Mouse (Mus musculus) embryonic facial prominence, embryonic 11.5 days (tissue): ENCODE results near the gene 9630041A04Rik. TPM values are rescaled to one million over a fixed set of nuclear protein-coding genes. Genes with fewer than 3 reads are reported as not detected.

Experiments
- ATAC-seq: fragments of 200-750 bp; cut with Nextera tagmentation; replicated peaks from 2 replicates; pipeline ENCODE4 v1.8.0; 2017; ENCODE audit warnings: low read depth; ENCODE audit not compliant: insufficient number of reproducible peaks, low FRiP score, low TSS enrichment
- DNase-seq: peaks from one replicate; pipeline ENCODE4 v3.0.0-alpha.2; 2015; ENCODE audit warnings: low spot score
- H3K27ac ChIP-seq: fragments of 300-500 bp; sonication (generic); replicated peaks from 2 replicates; pipeline ENCODE4 v1.5.1; 2014; ENCODE audit warnings: mild to moderate bottlenecking, low read depth, low read length, control low read depth
- H3K27me3 ChIP-seq: fragments of 300-500 bp; sonication (generic); 2 replicates; pipeline ENCODE4 v1.6.1; 2014; ENCODE audit warnings: mild to moderate bottlenecking, low read length, moderate library complexity, mixed read lengths; ENCODE audit not compliant: control insufficient read depth, insufficient read depth
- H3K36me3 ChIP-seq: fragments of 300-500 bp; sonication (generic); replicated peaks from 2 replicates; pipeline ENCODE4 v1.6.1; 2014; ENCODE audit warnings: low read depth, mild to moderate bottlenecking, low read length, moderate library complexity, mixed read lengths; ENCODE audit not compliant: control insufficient read depth, insufficient read depth
- H3K4me1 ChIP-seq: fragments of 300-500 bp; sonication (generic); 2 replicates; pipeline ENCODE4 v1.6.1; 2014; ENCODE audit warnings: low read length, mixed read lengths; ENCODE audit not compliant: control insufficient read depth, insufficient read depth
- H3K4me2 ChIP-seq: fragments of 300-500 bp; sonication (generic); 2 replicates; pipeline ENCODE4 v1.6.1; 2014; ENCODE audit warnings: low read depth, mild to moderate bottlenecking, control low read depth, low read length, moderate library complexity
- H3K4me3 ChIP-seq: fragments of 300-500 bp; sonication (generic); 2 replicates; pipeline ENCODE4 v1.5.1; 2014; ENCODE audit warnings: low read depth, low read length, control low read depth
- H3K9ac ChIP-seq: fragments of 300-500 bp; sonication (generic); replicated peaks from 2 replicates; pipeline ENCODE4 v1.6.1; 2014; ENCODE audit warnings: mild to moderate bottlenecking, control low read depth, low read length
- H3K9me3 ChIP-seq: fragments of 300-500 bp; sonication (generic); replicated peaks from 2 replicates; pipeline ENCODE4 v1.6.1; 2016; ENCODE audit warnings: mild to moderate bottlenecking, low read length, inconsistent platforms, mixed read lengths; ENCODE audit not compliant: control insufficient read depth
- WGBS: fragments of 180-500 bp; shearing (Covaris S2); extraction: QIAGEN DNeasy Blood & Tissue Kit; methylation state at CpG from one replicate; pipeline ENCODE4 v1.1.7; 2014; 5-methylcytosine and 5-hydroxymethylcytosine counted together
- polyA plus RNA-seq: library from polyadenylated mRNA; unstranded; fragments of >200 nt; fragmentation: Nextera tagmentation; extraction: Ambion mirVana; gene quantifications from 2 replicates; pipeline ENCODE4 v1.2.1, GENCODE M21; 2014

The 9630041A04Rik gene
- polyA plus RNA-seq, 1 experiment from 2014 or later, result not detected

DNA sequence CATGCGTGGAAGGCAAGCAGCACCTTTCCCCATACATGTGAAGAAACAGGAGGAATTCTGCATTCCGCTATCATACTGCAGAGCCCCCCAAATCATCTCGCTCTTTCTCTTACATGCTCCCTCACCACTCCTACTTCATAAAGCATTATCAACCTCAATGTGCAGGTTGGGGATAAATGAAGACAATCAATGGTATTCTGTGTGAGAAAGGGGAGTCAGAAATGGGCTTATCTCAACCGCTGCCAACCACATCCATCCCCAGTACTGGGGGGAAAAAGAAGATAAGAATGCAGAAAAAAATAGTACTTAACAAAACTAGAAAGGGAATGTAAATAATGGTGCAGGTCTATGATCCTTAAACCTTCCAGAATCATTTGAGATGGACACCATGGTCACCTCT, 84.2 kb downstream of the 9630041A04Rik start:
- H3K36me3 ChIP-seq, result no peaks in the 10 kb centered on the region
- no peaks in the 10 kb centered on the region for H3K9me3 ChIP-seq
- ATAC-seq, result no peak
- WGBS, result 89% methylated on average over 4 of the region's 4 CpGs
- H3K4me1 ChIP-seq, result no peaks in the 10 kb centered on the region
- no peak overlapping the region for H3K4me3 ChIP-seq
- no peak overlapping the region for H3K4me2 ChIP-seq
- no peak overlapping the region for H3K9ac ChIP-seq
- DNase-seq, result no peak
- no peak overlapping the region for H3K27ac ChIP-seq
- H3K27me3 ChIP-seq, result no peaks in the 10 kb centered on the region

DNA sequence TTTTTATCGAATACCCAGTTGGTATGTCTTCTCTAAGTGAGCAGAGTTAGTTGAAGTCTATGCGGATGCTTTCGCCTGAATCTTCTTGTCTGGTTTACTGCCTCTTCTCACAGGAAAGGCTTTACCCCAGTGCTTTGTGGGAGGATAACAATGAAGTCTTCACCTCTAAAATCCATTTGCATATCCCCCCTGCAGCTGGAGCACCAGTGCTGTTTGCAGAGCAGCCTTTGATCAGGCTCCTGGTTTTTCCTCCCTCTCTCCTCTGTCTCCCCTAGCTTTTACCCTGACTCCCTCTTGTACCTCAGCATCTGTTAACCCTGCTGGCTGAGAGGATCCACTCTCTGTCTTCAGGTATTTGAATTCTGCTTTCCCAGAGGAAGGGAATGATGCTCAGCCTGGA, 88.5 kb downstream of the 9630041A04Rik start:
- Histone ChIP-seq H3K27ac (no peak overlapping the region), H3K4me3 (no peak overlapping the region), H3K27me3 (no peaks in the 10 kb centered on the region), H3K9ac (no peak overlapping the region), H3K36me3 (no peaks in the 10 kb centered on the region), H3K4me2 (no peak overlapping the region), H3K9me3 (no peaks in the 10 kb centered on the region), H3K4me1 (no peaks in the 10 kb centered on the region)
- DNase-seq (no peak), ATAC-seq (no peak)
- WGBS, result 23% methylated on average over 3 of the region's 3 CpGs

DNA sequence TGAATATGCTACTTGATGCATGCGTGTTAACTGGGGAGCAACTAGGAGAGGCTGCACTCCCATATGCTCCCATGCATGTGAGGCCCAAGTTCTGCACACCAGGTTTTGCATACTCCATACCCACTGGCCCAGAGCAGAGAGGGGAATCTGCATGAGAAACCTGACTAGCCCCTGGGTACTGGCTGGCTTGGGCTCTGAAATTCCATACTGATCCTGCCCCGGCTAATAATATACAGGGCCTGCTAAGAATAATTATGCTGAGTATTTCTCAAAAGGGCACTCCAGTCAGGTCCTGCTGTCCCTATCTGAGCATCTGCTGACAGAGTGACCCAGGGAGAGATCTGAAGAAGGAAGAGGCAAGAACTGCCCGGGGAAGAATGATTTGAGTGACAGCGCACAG, 92.9 kb downstream of the 9630041A04Rik start:
- Histone ChIP-seq H3K9me3 (no peaks in the 10 kb centered on the region), H3K36me3 (no peaks in the 10 kb centered on the region), H3K9ac (no peak overlapping the region), H3K27me3 (no peaks in the 10 kb centered on the region), H3K4me1 (no peaks in the 10 kb centered on the region), H3K4me2 (no peak overlapping the region), H3K4me3 (no peak overlapping the region), H3K27ac (no peak overlapping the region)
- DNase-seq (no peak), ATAC-seq (no peak)
- WGBS, result 71% methylated on average over 4 of the region's 4 CpGs

DNA sequence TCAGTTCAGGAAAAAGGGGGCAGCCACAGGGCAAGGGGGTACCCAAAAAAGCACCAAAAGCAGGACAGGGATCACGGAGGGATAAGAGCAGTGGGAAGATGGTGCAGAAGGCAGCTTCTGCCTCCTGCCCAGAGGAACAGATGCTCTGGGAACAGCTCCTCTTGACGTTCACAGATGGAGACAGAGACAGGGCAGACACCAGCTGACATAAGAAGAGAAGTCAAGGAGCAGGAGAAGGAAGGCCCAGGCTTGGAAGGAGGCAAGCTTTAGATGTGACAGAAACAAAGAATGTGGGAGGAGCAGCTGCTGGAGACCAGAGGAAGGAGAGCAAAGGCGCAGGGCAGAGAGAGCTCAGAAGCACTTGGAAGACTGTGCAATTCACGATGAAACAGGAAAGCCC, 94.6 kb downstream of the 9630041A04Rik start:
- H3K4me1 ChIP-seq, result no peaks in the 10 kb centered on the region
- no peaks in the 10 kb centered on the region for H3K9me3 ChIP-seq
- ATAC-seq (no peak), DNase-seq (no peak)
- no peaks in the 10 kb centered on the region for H3K36me3 ChIP-seq
- WGBS, result 41% methylated on average over 4 of the region's 4 CpGs
- no peak overlapping the region for H3K4me2 ChIP-seq
- no peak overlapping the region for H3K9ac ChIP-seq
- no peaks in the 10 kb centered on the region for H3K27me3 ChIP-seq
- H3K4me3 ChIP-seq, result no peak overlapping the region
- H3K27ac ChIP-seq, result no peak overlapping the region

DNA sequence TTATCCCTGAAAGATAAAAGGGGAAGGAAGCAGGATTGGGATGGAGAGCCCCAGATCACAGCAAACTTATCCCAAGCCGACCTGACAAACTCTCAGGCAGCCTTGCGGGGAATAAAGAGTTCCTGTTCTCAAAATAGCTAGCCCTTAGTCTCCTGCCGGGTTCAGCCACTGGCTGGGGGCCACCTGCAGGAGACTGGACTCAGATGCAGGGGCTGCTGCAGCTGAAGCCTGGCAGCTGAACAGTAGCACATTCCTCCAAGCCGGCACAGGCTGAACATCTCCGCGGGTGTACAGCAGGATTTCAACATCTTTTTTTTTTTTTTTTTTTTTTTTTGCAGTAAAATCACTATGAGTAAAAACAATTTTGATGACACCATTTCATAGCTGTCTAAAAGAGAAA, 110.2 kb downstream of the 9630041A04Rik start:
- WGBS, result 24% methylated on average over 6 of the region's 6 CpGs
- Histone ChIP-seq H3K4me1 (no peaks in the 10 kb centered on the region), H3K36me3 (no peaks in the 10 kb centered on the region), H3K4me3 (no peak overlapping the region), H3K9ac (no peak overlapping the region), H3K4me2 (no peak overlapping the region), H3K9me3 (no peaks in the 10 kb centered on the region), H3K27ac (no peak overlapping the region), H3K27me3 (no peaks in the 10 kb centered on the region)
- DNase-seq, result peak; percentile 11
- ATAC-seq, result no peak

DNA sequence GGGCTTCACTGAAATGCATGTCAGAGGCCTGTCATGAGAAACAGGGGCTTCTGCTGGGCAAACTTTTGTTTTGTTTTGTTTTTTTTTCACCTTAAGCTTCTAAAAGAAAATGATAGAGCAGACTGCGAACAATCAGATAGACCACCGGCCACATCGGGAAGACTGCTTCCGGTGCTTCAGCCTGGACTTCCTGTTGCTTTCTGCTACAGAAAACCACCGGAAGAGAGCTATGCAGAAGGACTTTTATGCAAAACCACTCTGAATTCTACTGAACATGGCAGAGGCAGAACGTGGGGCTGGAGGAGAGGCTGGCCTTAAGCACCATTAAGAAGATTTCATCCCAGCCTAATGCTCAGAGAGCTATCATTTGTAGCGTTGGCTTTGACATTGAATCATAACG, 110.7 kb downstream of the 9630041A04Rik start:
- H3K27ac ChIP-seq, result no peak overlapping the region
- H3K9me3 ChIP-seq, result no peaks in the 10 kb centered on the region
- ATAC-seq, result no peak
- H3K4me1 ChIP-seq, result no peaks in the 10 kb centered on the region
- no peak overlapping the region for H3K9ac ChIP-seq
- DNase-seq, result no peak
- no peak overlapping the region for H3K4me2 ChIP-seq
- no peaks in the 10 kb centered on the region for H3K27me3 ChIP-seq
- 78% methylated on average over 8 of the region's 8 CpGs for WGBS
- no peaks in the 10 kb centered on the region for H3K36me3 ChIP-seq
- H3K4me3 ChIP-seq, result no peak overlapping the region

DNA sequence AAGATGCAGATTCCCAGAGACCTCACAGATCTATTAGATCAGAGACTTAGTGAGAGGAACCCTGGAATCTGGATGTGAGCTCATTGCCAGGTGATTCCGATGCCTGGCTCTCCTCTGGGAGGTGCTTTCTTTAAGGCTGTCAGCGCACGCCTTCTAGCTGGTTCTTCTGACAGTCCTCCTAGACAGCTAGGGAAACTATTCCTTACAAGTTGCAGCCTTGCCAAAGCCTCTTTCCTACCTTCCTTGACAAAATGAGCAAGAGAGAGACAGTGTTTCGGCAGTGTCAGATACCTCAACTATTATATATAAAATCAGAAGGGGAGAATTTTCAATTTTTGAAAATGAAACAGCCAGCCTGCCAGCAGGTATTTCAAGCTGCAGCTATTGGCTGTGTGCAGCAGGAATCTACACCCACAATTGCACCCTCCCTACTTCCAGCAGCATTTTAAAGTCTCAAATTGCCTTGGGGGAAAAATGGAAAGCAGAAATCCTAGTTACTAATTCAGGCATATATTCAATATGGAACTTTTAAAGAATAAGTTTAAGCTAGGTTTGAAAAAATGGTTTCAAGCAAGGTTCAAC, 115.3 kb downstream of the 9630041A04Rik start:
- Histone ChIP-seq H3K27ac (no peak overlapping the region), H3K36me3 (no peaks in the 10 kb centered on the region), H3K9me3 (no peaks in the 10 kb centered on the region), H3K27me3 (no peaks in the 10 kb centered on the region), H3K9ac (no peak overlapping the region), H3K4me1 (no peaks in the 10 kb centered on the region), H3K4me2 (no peak overlapping the region), H3K4me3 (no peak overlapping the region)
- 85% methylated on average over 4 of the region's 4 CpGs for WGBS
- no peak for DNase-seq
- ATAC-seq, result no peak

DNA sequence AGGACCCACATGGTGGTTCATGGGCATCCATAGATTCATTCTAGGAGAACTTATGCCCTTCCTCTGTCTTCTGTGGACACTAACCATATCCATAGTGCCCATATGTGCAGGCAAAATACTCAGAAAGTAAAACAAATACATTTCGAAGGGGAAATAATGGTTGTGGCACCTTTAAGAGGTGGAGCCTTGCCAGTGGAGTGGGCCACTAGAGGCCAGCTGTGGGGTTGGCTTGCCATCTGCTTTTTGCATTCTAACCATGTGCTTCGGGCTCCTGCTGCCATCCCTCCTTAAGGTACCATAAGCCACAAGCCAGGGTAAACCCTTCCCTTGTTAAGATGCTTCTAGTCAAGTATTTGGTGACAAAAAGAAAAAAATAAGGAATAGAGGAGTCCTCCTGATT, 119.5 kb downstream of the 9630041A04Rik start:
- Histone ChIP-seq H3K4me3 (no peak overlapping the region), H3K9me3 (no peaks in the 10 kb centered on the region), H3K4me1 (no peaks in the 10 kb centered on the region), H3K36me3 (no peaks in the 10 kb centered on the region), H3K27ac (no peak overlapping the region), H3K27me3 (no peaks in the 10 kb centered on the region), H3K9ac (no peak overlapping the region), H3K4me2 (no peak overlapping the region)
- WGBS, result 79% methylated on average over 2 of the region's 2 CpGs
- ATAC-seq, result no peak
- no peak for DNase-seq
